Mouse (Mus musculus) heart, postnatal 0 days (tissue): ENCODE results near the gene 4930452B06Rik. TPM values are rescaled to one million over a fixed set of nuclear protein-coding genes. Genes with fewer than 3 reads are reported as not detected.
A peak's percentile ranks its signal among the peaks of the same experiment; 100 is the strongest.

Experiments used
- ATAC-seq: fragments of 200-750 bp; cut with Nextera tagmentation; 2 replicates; pipeline ENCODE4 v1.8.0; 2017; ENCODE audit warnings: low read depth, moderate number of reproducible peaks, moderate library complexity; ENCODE audit not compliant: insufficient read depth
- DNase-seq: peaks from one replicate; pipeline ENCODE4 v3.0.0-alpha.2; 2016; ENCODE audit warnings: low spot score
- H3K27ac ChIP-seq: fragments of 300-500 bp; sonication (generic); 2 replicates; pipeline ENCODE4 v1.5.1; 2014; ENCODE audit warnings: low read depth, mild to moderate bottlenecking
- H3K27me3 ChIP-seq: fragments of 300-500 bp; sonication (generic); 2 replicates; pipeline ENCODE4 v1.6.1; 2014; ENCODE audit warnings: low read length, mixed read lengths; ENCODE audit not compliant: control insufficient read depth, insufficient read depth
- H3K36me3 ChIP-seq: fragments of 300-500 bp; sonication (generic); replicated peaks from 2 replicates; pipeline ENCODE4 v1.6.1; 2014; ENCODE audit warnings: low read length, mixed read lengths; ENCODE audit not compliant: control insufficient read depth, insufficient read depth
- H3K4me1 ChIP-seq: fragments of 300-500 bp; sonication (generic); 2 replicates; pipeline ENCODE4 v1.6.1; 2014; ENCODE audit warnings: antibody characterized with exemption; ENCODE audit not compliant: control insufficient read depth, insufficient read depth
- H3K4me2 ChIP-seq: fragments of 300-500 bp; sonication (generic); 2 replicates; pipeline ENCODE4 v1.6.1; 2014; ENCODE audit warnings: low read depth, mild to moderate bottlenecking, low read length, moderate library complexity
- H3K4me3 ChIP-seq: fragments of 300-500 bp; sonication (generic); 2 replicates; pipeline ENCODE4 v1.5.1; 2014; ENCODE audit warnings: low read depth, low read length
- H3K9ac ChIP-seq: fragments of 300-500 bp; sonication (generic); replicated peaks from 2 replicates; pipeline ENCODE4 v1.6.1; 2014; ENCODE audit warnings: low read depth, low read length, mixed read lengths
- H3K9me3 ChIP-seq: fragments of 300-500 bp; sonication (generic); replicated peaks from 2 replicates; pipeline ENCODE4 v1.6.1; 2016; ENCODE audit warnings: low read length; ENCODE audit not compliant: control insufficient read depth
- CTCF ChIP-seq: IDR thresholded peaks from 2 replicates; pipeline ENCODE4 v1.5.1; 2016; ENCODE audit warnings: antibody characterized with exemption, control low read depth, low read depth
- EP300 ChIP-seq: IDR thresholded peaks from 2 replicates; pipeline ENCODE4 v1.6.1; 2016; ENCODE audit warnings: antibody characterized with exemption, low read depth
- WGBS: fragments of 180-500 bp; shearing (Covaris S2); extraction: QIAGEN DNeasy Blood & Tissue Kit; methylation state at CpG from one replicate; pipeline ENCODE4 v1.1.7; 2014; 5-methylcytosine and 5-hydroxymethylcytosine counted together
- polyA plus RNA-seq: library from polyadenylated mRNA; unstranded; fragments of >200 nt; fragmentation: Nextera tagmentation; extraction: Ambion mirVana; gene quantifications from 2 replicates; pipeline ENCODE4 v1.2.1, GENCODE M21; 2015
- total RNA-seq: library from RNA; depleted of rRNA; stranded (reverse); fragments of >200 nt; gene quantifications from 2 replicates; pipeline ENCODE4 v1.2.3, GENCODE M21; 2014; ENCODE audit warnings: low replicate concordance; rRNA removed

Gene 4930452B06Rik
- total RNA-seq (15.5 and 16.3 TPM in 2 replicates), polyA plus RNA-seq (5.9 and 6.2 TPM in 2 replicates)

DNA sequence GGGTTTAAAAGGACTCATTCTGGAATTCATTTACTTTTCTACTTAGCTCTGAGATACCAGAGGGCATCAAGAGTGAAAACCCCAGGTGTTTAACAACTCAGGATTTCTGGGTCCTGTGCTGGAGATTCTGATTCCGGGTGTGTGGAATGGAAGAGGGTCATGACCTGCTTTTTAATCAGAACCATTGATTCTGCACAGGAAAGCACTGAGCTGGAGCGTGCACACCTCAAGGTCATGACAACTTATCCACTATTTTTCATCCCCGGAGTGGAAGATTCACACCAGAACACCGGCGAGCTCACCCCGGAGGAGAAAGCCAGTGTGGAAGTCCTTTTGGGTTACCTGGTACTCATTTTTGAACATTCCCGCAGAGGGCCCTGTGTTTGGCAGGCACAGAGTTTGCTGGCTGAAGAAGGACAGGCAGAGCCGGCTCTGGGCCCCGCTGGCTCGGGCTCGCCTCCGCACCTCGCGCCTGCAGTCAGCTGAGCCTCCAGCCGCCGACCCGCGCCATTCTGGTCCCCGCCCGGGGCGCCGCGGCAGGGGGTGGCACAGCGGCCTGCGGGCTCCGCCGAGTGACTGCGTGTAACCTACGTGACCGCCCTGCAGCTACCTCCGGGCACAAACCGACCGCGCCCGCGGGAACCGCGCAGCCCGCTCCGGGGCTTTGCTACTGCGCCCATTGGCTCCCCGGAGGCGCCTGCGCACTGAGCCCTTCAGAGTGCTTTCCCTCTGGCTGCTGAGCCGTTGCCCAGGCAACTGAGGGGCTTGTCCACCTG is at the start of gene 4930452B06Rik:
Gene 4930452B06Rik (minus strand): TSS at position 605 of the 776 bp plus-strand sequence.
- peak within 1 kb of the TSS; percentile 66 for H3K9ac ChIP-seq
- 1% methylated on average over 45 of the region's 45 CpGs for WGBS
- no peaks in the 10 kb centered on the region for H3K4me1 ChIP-seq
- peak; percentile 73 for DNase-seq
- H3K27ac ChIP-seq = peak within 1 kb of the TSS; percentile 40; the same call in 1 of the 2 replicates
- no peaks in the 10 kb centered on the region for H3K9me3 ChIP-seq
- ATAC-seq = peak; percentile 98
- no peak for TF ChIP-seq EP300
- TF ChIP-seq CTCF = no peak
- peak within 1 kb of the TSS; percentile 80 for H3K4me2 ChIP-seq
- no peaks in the 10 kb centered on the region for H3K27me3 ChIP-seq
- no peaks in the 10 kb centered on the region for H3K36me3 ChIP-seq
- H3K4me3 ChIP-seq = peak within 1 kb of the TSS; percentile 66

DNA sequence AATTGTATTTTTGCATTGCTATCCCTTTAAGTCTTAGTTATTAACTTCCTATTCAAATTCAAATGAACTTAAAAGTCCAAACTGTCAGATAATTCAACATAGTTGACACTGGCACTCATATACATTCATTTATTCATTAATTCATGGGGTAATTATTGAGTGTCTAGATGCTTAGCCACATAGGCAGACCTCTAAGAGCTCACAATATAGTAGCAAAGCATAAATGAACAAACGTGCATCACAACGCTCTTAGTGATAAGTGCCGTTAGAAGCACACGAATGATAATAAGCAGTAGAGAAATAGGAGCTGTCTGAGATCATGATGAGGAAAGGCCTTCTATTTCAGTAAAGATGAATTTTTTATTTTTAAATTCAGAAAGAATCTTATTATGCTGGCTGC is 46.6 kb upstream of the 4930452B06Rik start:
- Histone ChIP-seq H3K4me2 (no peak overlapping the region), H3K9ac (no peak overlapping the region), H3K9me3 (no peaks in the 10 kb centered on the region), H3K27ac (no peak overlapping the region), H3K4me1 (no peaks in the 10 kb centered on the region), H3K4me3 (no peak overlapping the region), H3K27me3 (no peaks in the 10 kb centered on the region), H3K36me3 (no peaks in the 10 kb centered on the region)
- TF ChIP-seq CTCF (no peak), EP300 (no peak)
- 71% methylated on average over 4 of the region's 4 CpGs for WGBS
- no peak for DNase-seq
- no peak for ATAC-seq

DNA sequence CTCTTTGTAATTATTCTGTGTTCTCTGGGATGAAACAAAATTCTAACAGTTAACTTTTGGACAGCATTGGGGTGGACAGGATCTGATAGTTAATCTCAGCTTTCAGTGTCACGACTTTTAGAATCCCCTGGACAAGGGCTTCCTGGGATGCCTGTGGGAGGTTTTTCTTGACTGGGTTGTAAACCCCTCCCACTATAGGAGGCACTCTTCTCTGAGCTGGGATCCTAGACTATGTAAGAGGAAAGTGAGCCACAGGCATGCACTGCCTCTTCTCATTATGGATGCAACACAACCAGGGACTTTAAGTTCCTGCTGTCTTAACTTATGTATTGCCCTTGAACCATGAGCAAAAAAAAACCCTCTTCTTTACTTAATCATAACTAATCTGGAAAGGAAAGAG is 23.4 kb upstream of the 4930452B06Rik start:
- H3K36me3 ChIP-seq = no peaks in the 10 kb centered on the region
- no peak overlapping the region for H3K4me3 ChIP-seq
- H3K27ac ChIP-seq = no peak overlapping the region
- no peaks in the 10 kb centered on the region for H3K4me1 ChIP-seq
- H3K27me3 ChIP-seq = no peaks in the 10 kb centered on the region
- no peak for TF ChIP-seq EP300
- TF ChIP-seq CTCF = no peak
- WGBS = 13% methylated on average over 1 of the region's 1 CpGs
- ATAC-seq (no peak), DNase-seq (no peak)
- no peak overlapping the region for H3K9ac ChIP-seq
- H3K4me2 ChIP-seq = no peak overlapping the region
- H3K9me3 ChIP-seq = no peaks in the 10 kb centered on the region

DNA sequence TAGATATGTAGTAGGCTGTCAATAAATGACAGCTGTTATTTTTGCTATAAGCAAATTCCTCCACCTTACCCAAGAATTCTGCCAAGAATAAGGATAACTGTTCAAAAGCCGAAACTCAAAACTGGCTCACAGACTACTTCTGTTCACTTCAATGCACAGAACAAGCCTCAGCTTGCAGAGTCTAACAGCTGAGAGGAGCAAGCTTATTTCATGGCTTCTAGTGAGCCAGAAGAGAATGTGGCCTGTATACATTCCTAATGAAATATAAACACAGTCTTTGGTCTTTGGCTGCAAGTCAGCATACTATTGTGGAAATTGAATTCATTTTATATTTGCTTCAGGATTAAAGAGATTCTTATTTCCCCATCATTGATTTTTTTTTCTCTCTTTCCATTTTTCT is 22.4 kb upstream of the 4930452B06Rik start:
- TF ChIP-seq EP300 = no peak
- no peak for TF ChIP-seq CTCF
- Histone ChIP-seq H3K4me1 (no peaks in the 10 kb centered on the region), H3K9ac (no peak overlapping the region), H3K9me3 (no peaks in the 10 kb centered on the region), H3K4me3 (no peak overlapping the region), H3K36me3 (no peaks in the 10 kb centered on the region), H3K27me3 (no peaks in the 10 kb centered on the region), H3K4me2 (no peak overlapping the region), H3K27ac (no peak overlapping the region)
- 86% methylated on average over 1 of the region's 1 CpGs for WGBS
- ATAC-seq (no peak), DNase-seq (no peak)

DNA sequence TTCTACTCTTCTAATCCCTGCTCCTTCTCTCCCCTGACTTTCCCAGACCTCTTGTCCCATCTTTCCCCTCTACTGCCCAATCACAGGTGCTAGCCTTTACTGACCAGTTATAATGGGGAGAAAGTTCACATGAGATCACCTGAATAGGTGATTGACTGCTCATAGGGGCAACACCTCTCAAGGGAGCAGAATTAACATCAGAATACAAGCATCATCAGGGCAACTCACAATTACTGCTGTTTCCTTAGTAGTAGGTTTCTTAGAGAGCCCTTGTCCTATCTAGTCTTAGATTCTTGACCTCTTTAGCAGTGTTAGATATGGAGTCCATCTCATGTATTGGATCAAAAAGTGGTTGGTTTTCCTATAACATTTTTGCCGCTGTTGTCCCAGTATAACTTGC is 20.1 kb upstream of the 4930452B06Rik start:
- Histone ChIP-seq H3K4me1 (no peaks in the 10 kb centered on the region), H3K27me3 (no peaks in the 10 kb centered on the region)

DNA sequence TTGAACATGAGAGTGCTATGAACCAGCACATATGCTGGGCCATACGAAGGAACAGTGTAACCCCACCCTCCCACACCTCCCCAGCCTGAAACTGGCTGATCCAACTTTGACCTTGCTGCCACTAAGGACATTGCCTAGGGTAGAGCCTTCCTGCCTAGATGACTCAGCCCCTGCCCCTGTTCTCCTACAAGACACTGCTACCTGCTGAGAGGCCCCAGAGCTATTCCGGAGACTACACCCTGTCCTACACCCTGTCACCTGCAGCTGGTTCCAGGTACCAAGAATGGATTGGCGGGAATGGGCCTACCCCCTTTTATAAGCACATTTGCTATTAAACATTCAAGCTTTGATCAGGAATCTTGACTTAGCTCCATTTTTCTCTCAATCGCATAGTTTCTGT is 13.9 kb upstream of the 4930452B06Rik start:
- no peak for TF ChIP-seq EP300
- no peak for TF ChIP-seq CTCF
- ATAC-seq = no peak

More for the DNA sequence above, 20.1 kb upstream of the 4930452B06Rik start:
- H3K9me3 ChIP-seq = no peaks in the 10 kb centered on the region
- H3K4me2 ChIP-seq = no peak overlapping the region
- ATAC-seq (no peak), DNase-seq (no peak)
- WGBS = 83% methylated on average over 1 of the region's 1 CpGs
- no peak for TF ChIP-seq CTCF
- TF ChIP-seq EP300 = no peak
- no peak overlapping the region for H3K9ac ChIP-seq
- no peak overlapping the region for H3K27ac ChIP-seq
- H3K36me3 ChIP-seq = no peaks in the 10 kb centered on the region
- H3K4me3 ChIP-seq = no peak overlapping the region

More for the DNA sequence above, 13.9 kb upstream of the 4930452B06Rik start:
- no peak for DNase-seq
- no peak overlapping the region for H3K4me2 ChIP-seq
- no peaks in the 10 kb centered on the region for H3K9me3 ChIP-seq
- no peaks in the 10 kb centered on the region for H3K36me3 ChIP-seq
- no peak overlapping the region for H3K9ac ChIP-seq
- no peak overlapping the region for H3K27ac ChIP-seq
- H3K4me1 ChIP-seq = no peaks in the 10 kb centered on the region
- WGBS = 80% methylated on average over 4 of the region's 4 CpGs
- H3K4me3 ChIP-seq = no peak overlapping the region
- no peaks in the 10 kb centered on the region for H3K27me3 ChIP-seq
